ENCODE assay signal across 16 mouse cellular contexts in genomic region chr7:64921189-64921588, GRCm38 (mm10). TPM values are rescaled to one million over a fixed set of nuclear protein-coding genes. Genes with fewer than 3 reads are reported as not detected.
A peak's percentile ranks its signal among the peaks of the same experiment; 100 is the strongest.
ATAC-seq lines count a peak whose summit lies in the region.
"Had no signal": no experiment of that assay in that cellular context is flagged by ENCODE, and none has a peak within 500 bp of the region (broad histone marks: within the 10 kb centered on the region; RNA-seq: fewer than 3 reads in every experiment).

No protein-coding gene starts in this region.

- 55% methylated on average over 13 of the region's 13 CpGs for WGBS in forebrain, embryonic 13.5 days
- WGBS in forebrain, embryonic 16.5 days = 54% methylated on average over 13 of the region's 13 CpGs
- WGBS in hindbrain, embryonic 15.5 days = 59% methylated on average over 13 of the region's 13 CpGs
- WGBS in hindbrain, embryonic 16.5 days = 58% methylated on average over 13 of the region's 13 CpGs
- WGBS in neural tube, embryonic 13.5 days = 72% methylated on average over 13 of the region's 13 CpGs
- 57% methylated on average over 13 of the region's 13 CpGs for WGBS in neural tube, embryonic 15.5 days

- no peaks in the 10 kb centered on the region for H3K27me3 ChIP-seq in forebrain, embryonic 13.5 days
- H3K27me3 ChIP-seq in forebrain, embryonic 16.5 days (replicated peaks; ENCODE audit: control insufficient read depth, insufficient read depth, low read length) = no peaks in the 10 kb centered on the region
- no peaks in the 10 kb centered on the region for H3K27me3 ChIP-seq in hindbrain, embryonic 15.5 days
- no peaks in the 10 kb centered on the region for H3K27me3 ChIP-seq in hindbrain, embryonic 16.5 days (replicated peaks; ENCODE audit: control insufficient read depth, insufficient read depth, low read length)
- H3K27me3 ChIP-seq in neural tube, embryonic 13.5 days = no peaks in the 10 kb centered on the region
- H3K27me3 ChIP-seq in neural tube, embryonic 15.5 days (replicated peaks) = no peaks in the 10 kb centered on the region
- H3K27me3 ChIP-seq: embryonic facial prominence, embryonic 12.5 days; heart, embryonic 12.5 days; kidney, embryonic 15.5 days; limb, embryonic 12.5 days; liver, embryonic 15.5 days had no signal

- H3K9me3 ChIP-seq in forebrain, embryonic 13.5 days (replicated peaks) = no peaks in the 10 kb centered on the region
- peaks cover 3% of the 10 kb centered on the region; the same call in 1 of the 2 replicates for H3K9me3 ChIP-seq in forebrain, embryonic 16.5 days (ENCODE audit: control insufficient read depth, low read length)
- no peaks in the 10 kb centered on the region for H3K9me3 ChIP-seq in hindbrain, embryonic 15.5 days
- H3K9me3 ChIP-seq in hindbrain, embryonic 16.5 days (ENCODE audit: control insufficient read depth, low read length) = no peaks in the 10 kb centered on the region; the same call in 1 of the 2 replicates
- no peaks in the 10 kb centered on the region for H3K9me3 ChIP-seq in neural tube, embryonic 13.5 days
- H3K9me3 ChIP-seq in neural tube, embryonic 15.5 days (replicated peaks) = 0 out of 2 replicates have a peak, but pooled peaks cover 3% of the 10 kb centered on the region
- H3K9me3 ChIP-seq: embryonic facial prominence, embryonic 12.5 days; G1E; heart, embryonic 12.5 days; kidney, embryonic 15.5 days; limb, embryonic 12.5 days; liver, embryonic 15.5 days had no signal

- ATAC-seq in forebrain, embryonic 13.5 days = peak; percentile 61; the same call in 1 of the 2 replicates
- ATAC-seq in forebrain, embryonic 16.5 days = no peak
- ATAC-seq in hindbrain, embryonic 15.5 days (ENCODE audit: low FRiP score, low read depth) = no peak
- no peak for ATAC-seq in hindbrain, embryonic 16.5 days
- 0 out of 2 replicates have a peak, but pooled peaks have one; percentile 48 for ATAC-seq in neural tube, embryonic 13.5 days (ENCODE audit: low read depth)
- no peak for ATAC-seq in neural tube, embryonic 15.5 days (ENCODE audit: low FRiP score)
- no peak for ATAC-seq in megakaryocyte progenitor cell, adult 5-6 weeks (replicated peaks; ENCODE audit: poor library complexity)

- H3K36me3 ChIP-seq in forebrain, embryonic 13.5 days (ENCODE audit: poor library complexity, severe bottlenecking) = no peaks in the 10 kb centered on the region
- no peaks in the 10 kb centered on the region for H3K36me3 ChIP-seq in forebrain, embryonic 16.5 days (ENCODE audit: control insufficient read depth, insufficient read depth)
- no peaks in the 10 kb centered on the region for H3K36me3 ChIP-seq in hindbrain, embryonic 15.5 days
- H3K36me3 ChIP-seq in hindbrain, embryonic 16.5 days (ENCODE audit: control insufficient read depth, insufficient read depth, low read length) = no peaks in the 10 kb centered on the region
- no peaks in the 10 kb centered on the region for H3K36me3 ChIP-seq in neural tube, embryonic 13.5 days
- H3K36me3 ChIP-seq in neural tube, embryonic 15.5 days = no peaks in the 10 kb centered on the region
- H3K36me3 ChIP-seq: embryonic facial prominence, embryonic 12.5 days; G1E; heart, embryonic 12.5 days; kidney, embryonic 15.5 days; limb, embryonic 12.5 days; liver, embryonic 15.5 days had no signal

- H3K4me1 ChIP-seq in forebrain, embryonic 13.5 days = peaks cover 10% of the 10 kb centered on the region
- H3K4me1 ChIP-seq in forebrain, embryonic 16.5 days (replicated peaks; ENCODE audit: control insufficient read depth, insufficient read depth, low read length) = peaks cover 10% of the 10 kb centered on the region
- H3K4me1 ChIP-seq in hindbrain, embryonic 15.5 days (replicated peaks) = peaks cover 10% of the 10 kb centered on the region
- H3K4me1 ChIP-seq in hindbrain, embryonic 16.5 days (ENCODE audit: control insufficient read depth, insufficient read depth, low read depth, low read length) = peaks cover 3% of the 10 kb centered on the region; the same call in 1 of the 2 replicates
- peaks cover 14% of the 10 kb centered on the region for H3K4me1 ChIP-seq in neural tube, embryonic 13.5 days (replicated peaks)
- H3K4me1 ChIP-seq in neural tube, embryonic 15.5 days = peaks cover 16% of the 10 kb centered on the region
- H3K4me1 ChIP-seq: embryonic facial prominence, embryonic 12.5 days; heart, embryonic 12.5 days; kidney, embryonic 15.5 days; limb, embryonic 12.5 days; liver, embryonic 15.5 days had no signal

- no peak overlapping the region for H3K4me3 ChIP-seq in forebrain, embryonic 13.5 days
- no peak overlapping the region for H3K4me3 ChIP-seq in forebrain, embryonic 16.5 days (replicated peaks; ENCODE audit: low read length)
- H3K4me3 ChIP-seq in hindbrain, embryonic 15.5 days = no peak overlapping the region
- no peak overlapping the region for H3K4me3 ChIP-seq in hindbrain, embryonic 16.5 days (ENCODE audit: low read length)
- H3K4me3 ChIP-seq in neural tube, embryonic 13.5 days = no peak overlapping the region
- no peak overlapping the region for H3K4me3 ChIP-seq in neural tube, embryonic 15.5 days (replicated peaks)
- H3K4me3 ChIP-seq: embryonic facial prominence, embryonic 12.5 days; heart, embryonic 12.5 days; kidney, embryonic 15.5 days; left cerebral cortex, adult 2 months; limb, embryonic 12.5 days; liver, embryonic 15.5 days had no signal

- 0 out of 2 replicates have a peak overlapping the region, but pooled peaks have one; percentile 14 for H3K4me2 ChIP-seq in forebrain, embryonic 13.5 days
- no peak overlapping the region for H3K4me2 ChIP-seq in forebrain, embryonic 16.5 days (ENCODE audit: low read length)
- no peak overlapping the region for H3K4me2 ChIP-seq in hindbrain, embryonic 15.5 days
- no peak overlapping the region for H3K4me2 ChIP-seq in hindbrain, embryonic 16.5 days (ENCODE audit: low read length)
- no peak overlapping the region for H3K4me2 ChIP-seq in neural tube, embryonic 13.5 days
- no peak overlapping the region for H3K4me2 ChIP-seq in neural tube, embryonic 15.5 days
- H3K4me2 ChIP-seq: embryonic facial prominence, embryonic 12.5 days; heart, embryonic 12.5 days; kidney, embryonic 15.5 days; limb, embryonic 12.5 days; liver, embryonic 15.5 days; lung, embryonic 14.5 days had no signal

- H3K9ac ChIP-seq in forebrain, embryonic 13.5 days = no peak overlapping the region
- no peak overlapping the region for H3K9ac ChIP-seq in forebrain, embryonic 16.5 days (replicated peaks; ENCODE audit: low read depth, low read length)
- no peak overlapping the region for H3K9ac ChIP-seq in hindbrain, embryonic 15.5 days
- H3K9ac ChIP-seq in hindbrain, embryonic 16.5 days (ENCODE audit: low read depth, low read length) = no peak overlapping the region
- no peak overlapping the region for H3K9ac ChIP-seq in neural tube, embryonic 13.5 days
- H3K9ac ChIP-seq in neural tube, embryonic 15.5 days (replicated peaks) = no peak overlapping the region
- H3K9ac ChIP-seq: embryonic facial prominence, embryonic 12.5 days; heart, embryonic 12.5 days; kidney, embryonic 15.5 days; limb, embryonic 12.5 days; liver, embryonic 15.5 days; lung, embryonic 14.5 days had no signal

- H3K27ac ChIP-seq in forebrain, embryonic 13.5 days = no peak overlapping the region; the same call in 1 of the 2 replicates
- no peak overlapping the region for H3K27ac ChIP-seq in forebrain, embryonic 16.5 days (ENCODE audit: low read length)
- H3K27ac ChIP-seq in hindbrain, embryonic 15.5 days (replicated peaks) = peak overlapping the region; percentile 43; the same call in 1 of the 2 replicates
- no peak overlapping the region for H3K27ac ChIP-seq in hindbrain, embryonic 16.5 days (ENCODE audit: low read depth, low read length)
- H3K27ac ChIP-seq in neural tube, embryonic 13.5 days (replicated peaks) = no peak overlapping the region
- H3K27ac ChIP-seq in neural tube, embryonic 15.5 days (replicated peaks) = no peak overlapping the region
- H3K27ac ChIP-seq: embryonic facial prominence, embryonic 12.5 days; kidney, embryonic 15.5 days; left cerebral cortex, adult 2 months; limb, embryonic 12.5 days; liver, embryonic 15.5 days; stomach, postnatal 0 days had no signal

RNA-seq across cellular contexts. Expression of gene Nsmce3, which starts 48.4 kb away (rescaled TPM):
- 10.1 and 10.6 TPM in 2 replicates for polyA plus RNA-seq in forebrain, embryonic 13.5 days (2015; fragmentation: Nextera tagmentation; extraction: Ambion mirVana)
- 9.5 and 9.9 TPM in 2 replicates for polyA plus RNA-seq in forebrain, embryonic 16.5 days (2015; fragmentation: Nextera tagmentation; extraction: Ambion mirVana)
- 10.3 and 11.5 TPM in 2 replicates for polyA plus RNA-seq in hindbrain, embryonic 15.5 days (2015; fragmentation: Nextera tagmentation; extraction: Ambion mirVana)
- 10.2 and 10.9 TPM in 2 replicates for polyA plus RNA-seq in hindbrain, embryonic 16.5 days (2015; fragmentation: Nextera tagmentation; extraction: Ambion mirVana)
- 9.7 and 10.4 TPM in 2 replicates for polyA plus RNA-seq in neural tube, embryonic 13.5 days (2015; fragmentation: Nextera tagmentation; extraction: Ambion mirVana)
- polyA plus RNA-seq in neural tube, embryonic 15.5 days (2015; fragmentation: Nextera tagmentation; extraction: Ambion mirVana) = 10.0 and 10.9 TPM in 2 replicates
- 5.3 and 6.0 TPM in 2 replicates for total RNA-seq in megakaryocyte progenitor cell, adult 5-6 weeks (2015)
- 5.5 and 5.8 TPM in 2 replicates for total RNA-seq in megakaryocyte progenitor cell, adult 5-6 weeks (2017)

Comparison
In these comparisons a context has a peak if more than half of its experiments do, and no peak if none do; other contexts are left out.
1. ATAC-seq: peak in forebrain, embryonic 13.5 days (single experiment) and neural tube, embryonic 13.5 days (single experiment); none in forebrain, embryonic 16.5 days (single experiment), hindbrain, embryonic 15.5 days (single experiment), hindbrain, embryonic 16.5 days (single experiment), neural tube, embryonic 15.5 days (single experiment) and megakaryocyte progenitor cell, adult 5-6 weeks (single experiment).